Mouse (Mus musculus): Measurements from ENCODE around the gene Npepps. TPM values are rescaled to one million over a fixed set of nuclear protein-coding genes. Genes with fewer than 3 reads are reported as not detected.

Gene Npepps
- total and polyA plus RNA-seq, 3 experiments, result 20.5 to 41.6 TPM; not detected in 1

DNA sequence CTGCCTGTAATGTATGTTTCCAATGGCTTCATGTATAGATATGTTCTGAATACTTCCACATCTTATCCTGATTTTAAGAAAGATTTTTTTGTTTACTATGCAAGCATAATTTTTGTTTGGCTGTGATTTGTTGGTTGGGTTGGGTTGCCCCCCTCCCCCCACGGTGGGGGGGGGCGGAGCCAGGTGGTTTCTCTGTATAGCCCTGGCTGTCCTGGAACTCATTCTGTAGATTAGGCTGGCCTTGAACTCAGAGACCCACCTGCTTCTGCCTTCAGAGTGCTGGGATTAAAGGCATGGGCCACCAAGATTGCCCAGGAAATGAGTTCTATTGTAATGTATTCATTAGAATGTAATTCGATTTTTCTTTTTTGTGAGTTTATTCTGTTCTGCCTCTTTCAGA is 91.2 kb downstream of the Npepps start:
- H3K4me3 ChIP-seq (ENCODE audit: control insufficient read depth in 1 of 2, insufficient read depth in 1 of 2, low read depth in 2 of 2, low read length in 2 of 2), result peak overlapping the region; percentile 14 to 41; a peak in 3 of 4 replicates
- H3K4me1 ChIP-seq (ENCODE audit: control insufficient read depth in 1 of 2, insufficient read depth in 2 of 2, low read length in 2 of 2), result peaks cover 5 to 18% of the 10 kb centered on the region in 2 experiments
- peaks cover 39% of the 10 kb centered on the region for H3K79me2 ChIP-seq (ENCODE audit: control insufficient read depth, insufficient read depth, low read length, poor library complexity)
- no peaks in the 10 kb centered on the region for H3K9me3 ChIP-seq (replicated peaks; ENCODE audit: insufficient read depth, low read length)
- H3K9ac ChIP-seq (ENCODE audit: control insufficient read depth, low read depth, low read length, poor library complexity, severe bottlenecking), result peak overlapping the region; percentile 95
- H3K27ac ChIP-seq (ENCODE audit: control insufficient read depth, low read depth, low read length), result peak overlapping the region; percentile 96
- DNase-seq (ENCODE audit: low read depth, low spot score), result peak; percentile 51
- peaks cover 15 to 34% of the 10 kb centered on the region in 2 experiments for H3K36me3 ChIP-seq (ENCODE audit: control insufficient read depth in 1 of 2, insufficient read depth in 2 of 2, low read length in 2 of 2)
- TF ChIP-seq MXI1 (IDR thresholded peaks at IDR 0.05; ENCODE audit: low read depth, low read length), result peak; percentile 42; the same call in 1 of the 2 replicates
- no peak for TF ChIP-seq RAD21 (IDR thresholded peaks at IDR 0.05; ENCODE audit: low read depth, low read length)
- no peaks in the 10 kb centered on the region for H3K27me3 ChIP-seq (ENCODE audit: control insufficient read depth in 1 of 2, insufficient read depth in 2 of 2, low read length in 2 of 2)

DNA sequence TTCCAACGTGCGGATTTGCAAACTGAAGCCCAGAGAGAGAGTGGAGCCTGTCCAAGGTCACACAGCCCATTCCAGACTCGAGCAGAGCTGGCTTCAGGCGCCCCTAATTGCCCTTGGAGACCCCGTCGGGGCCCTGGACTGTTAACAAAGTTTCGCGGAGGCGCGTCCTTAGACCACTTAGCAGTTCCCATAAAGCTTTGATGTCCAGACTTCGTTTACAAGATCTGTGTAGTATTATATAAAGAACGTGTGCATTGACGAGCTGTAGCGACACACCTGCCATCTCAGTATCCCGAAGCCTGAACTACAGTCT is 91.8 kb downstream of the Npepps start:
- Histone ChIP-seq H3K79me2 (ENCODE audit: control insufficient read depth, insufficient read depth, low read length, poor library complexity) (peaks cover 43% of the 10 kb centered on the region), H3K4me1 (ENCODE audit: control insufficient read depth in 1 of 2, insufficient read depth in 2 of 2, low read length in 2 of 2) (peaks cover 5 to 19% of the 10 kb centered on the region in 2 experiments), H3K9ac (ENCODE audit: control insufficient read depth, low read depth, low read length, poor library complexity, severe bottlenecking) (peak overlapping the region; percentile 95), H3K36me3 (ENCODE audit: control insufficient read depth in 1 of 2, insufficient read depth in 2 of 2, low read length in 2 of 2) (peaks cover 22 to 40% of the 10 kb centered on the region in 2 experiments), H3K27me3 (ENCODE audit: control insufficient read depth in 1 of 2, insufficient read depth in 2 of 2, low read length in 2 of 2) (no peaks in the 10 kb centered on the region), H3K4me3 (ENCODE audit: control insufficient read depth in 1 of 2, insufficient read depth in 1 of 2, low read depth in 2 of 2, low read length in 2 of 2) (peak overlapping the region; percentile 41 to 71), H3K9me3 (replicated peaks; ENCODE audit: insufficient read depth, low read length) (no peaks in the 10 kb centered on the region), H3K27ac (ENCODE audit: control insufficient read depth, low read depth, low read length) (peak overlapping the region; percentile 96)
- DNase-seq (ENCODE audit: low read depth, low spot score), result no peak
- TF ChIP-seq CHD2 (IDR thresholded peaks at IDR 0.05; ENCODE audit: low read length) (no peak), MYC (IDR thresholded peaks at IDR 0.05; ENCODE audit: low read depth, low read length) (peak; percentile 100), ZNF384 (IDR thresholded peaks at IDR 0.05; ENCODE audit: low read depth, low read length) (no peak), E2F4 (IDR thresholded peaks at IDR 0.05; ENCODE audit: borderline replicate concordance, low read depth, low read length) (peak; percentile 45; the same call in 1 of the 2 replicates), SIN3A (IDR thresholded peaks at IDR 0.05; ENCODE audit: low read length) (peak; percentile 93), POLR2A (IDR thresholded peaks at IDR 0.05; ENCODE audit: control insufficient read depth in 1 of 2, insufficient read depth in 1 of 2, low read depth in 1 of 2, low read length in 2 of 2, poor library complexity in 1 of 2) (peak in 1 of 2 experiments; percentile 67; a peak in 2 of 4 replicates), CHD1 (IDR thresholded peaks at IDR 0.05; ENCODE audit: low read depth, low read length) (peak; percentile 67; the same call in 1 of the 2 replicates), NELFE (IDR thresholded peaks at IDR 0.05; ENCODE audit: low read depth, low read length) (peak; percentile 8; the same call in 1 of the 2 replicates), USF1 (IDR thresholded peaks at IDR 0.05; ENCODE audit: low read depth, low read length) (0 out of 2 replicates have a peak, but pooled peaks have one; percentile 88)

DNA sequence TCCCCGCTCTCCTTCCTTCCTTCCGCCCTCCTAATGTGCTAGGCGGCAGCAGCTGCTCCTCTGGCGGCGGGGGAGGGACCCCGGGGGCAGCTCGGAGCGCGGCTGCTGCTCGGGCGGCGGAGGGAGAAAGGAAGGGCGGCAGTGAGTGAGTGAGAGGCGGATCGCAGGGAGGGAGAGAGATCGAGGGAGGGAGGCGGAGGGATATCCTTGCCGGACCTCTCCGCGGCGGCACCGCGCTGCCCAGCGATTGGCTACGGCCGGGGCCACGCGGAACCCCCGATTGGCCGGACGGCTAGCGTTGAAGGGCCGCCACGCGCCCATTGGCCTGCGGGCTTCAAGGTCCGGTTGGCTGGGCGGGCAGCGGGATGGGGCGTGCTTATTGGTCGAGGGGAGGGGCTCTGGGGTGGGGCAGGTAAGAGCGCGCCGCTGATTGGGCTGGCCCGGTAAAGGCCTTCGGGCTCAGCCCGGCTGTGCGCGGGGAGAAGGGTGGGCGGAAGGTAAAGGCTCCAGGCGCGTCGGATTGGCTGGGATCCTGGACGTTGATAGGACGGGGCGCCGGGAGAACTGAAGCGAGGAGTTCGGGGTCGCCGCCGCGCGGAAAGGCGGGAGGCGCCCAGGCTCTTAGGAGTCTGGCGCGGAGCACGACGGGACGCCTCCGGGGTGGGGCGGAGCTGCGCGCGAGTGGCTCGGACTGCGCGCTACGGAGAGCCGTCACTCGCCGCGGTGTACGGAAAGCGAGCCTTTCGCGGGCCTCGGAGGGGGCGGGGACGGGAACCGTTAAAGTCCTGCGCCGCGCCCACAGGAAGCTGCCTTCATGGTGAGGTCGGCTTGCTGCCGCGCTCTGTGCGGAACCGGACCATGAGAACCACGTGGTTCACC is 92.4 kb downstream of the Npepps start, which contains the start of gene Kpnb1:
Kpnb1 (minus strand) TSS at position 118 of the 879 bp plus-strand sequence.
- Histone ChIP-seq H3K79me2 (ENCODE audit: control insufficient read depth, insufficient read depth, low read length, poor library complexity) (peaks cover 49% of the 10 kb centered on the region), H3K9ac (ENCODE audit: control insufficient read depth, low read depth, low read length, poor library complexity, severe bottlenecking) (peak within 1 kb of the TSS; percentile 98), H3K4me3 (ENCODE audit: control insufficient read depth in 1 of 2, insufficient read depth in 1 of 2, low read depth in 2 of 2, low read length in 2 of 2) (peak within 1 kb of the TSS; percentile 88 to 90), H3K27me3 (ENCODE audit: control insufficient read depth in 1 of 2, insufficient read depth in 2 of 2, low read length in 2 of 2) (no peaks in the 10 kb centered on the region), H3K27ac (ENCODE audit: control insufficient read depth, low read depth, low read length) (peak within 1 kb of the TSS; percentile 96), H3K4me1 (ENCODE audit: control insufficient read depth in 1 of 2, insufficient read depth in 2 of 2, low read length in 2 of 2) (peaks cover 5 to 19% of the 10 kb centered on the region in 2 experiments), H3K36me3 (ENCODE audit: control insufficient read depth in 1 of 2, insufficient read depth in 2 of 2, low read length in 2 of 2) (peaks cover 26 to 46% of the 10 kb centered on the region in 2 experiments), H3K9me3 (replicated peaks; ENCODE audit: insufficient read depth, low read length) (no peaks in the 10 kb centered on the region)
- peak; percentile 100 for DNase-seq (ENCODE audit: low read depth, low spot score)
- TF ChIP-seq NRF1 (IDR thresholded peaks at IDR 0.05; ENCODE audit: insufficient read depth, low read depth, low read length, poor library complexity, severe bottlenecking), result peak; percentile 68
- peak; percentile 67; the same call in 1 of the 2 replicates for TF ChIP-seq ETS1 (IDR thresholded peaks at IDR 0.05; ENCODE audit: low read depth, low read length)
- TF ChIP-seq MAZ (IDR thresholded peaks at IDR 0.05; ENCODE audit: low read depth, low read length), result peak; percentile 100
- peak in 1 of 2 experiments; percentile 59; a peak in 2 of 4 replicates for TF ChIP-seq EP300 (IDR thresholded peaks at IDR 0.05; ENCODE audit: low read depth in 1 of 2, low read length in 2 of 2)
- peak; percentile 94 for TF ChIP-seq KAT2A (conservative IDR thresholded peaks at IDR 0.05; ENCODE audit: low read depth, low read length)
- no peak for TF ChIP-seq MAFK (IDR thresholded peaks at IDR 0.05; ENCODE audit: borderline replicate concordance, low read depth, low read length)
- peak; percentile 89 for TF ChIP-seq POLR2AphosphoS2 (IDR thresholded peaks at IDR 0.05; ENCODE audit: low read length)
- no peak for TF ChIP-seq CHD1 (IDR thresholded peaks at IDR 0.05; ENCODE audit: low read depth, low read length)
- peak; percentile 82 for TF ChIP-seq HCFC1 (IDR thresholded peaks at IDR 0.05; ENCODE audit: low read depth, low read length)
- peak; percentile 54 for TF ChIP-seq ZMIZ1 (IDR thresholded peaks at IDR 0.05; ENCODE audit: low read depth, low read length)
- TF ChIP-seq ZNF384 (IDR thresholded peaks at IDR 0.05; ENCODE audit: low read depth, low read length), result no peak
- TF ChIP-seq MYB (IDR thresholded peaks at IDR 0.05; ENCODE audit: low read depth, low read length), result peak; percentile 73; the same call in 1 of the 2 replicates
- peak; percentile 75 for TF ChIP-seq USF1 (IDR thresholded peaks at IDR 0.05; ENCODE audit: low read depth, low read length)
- TF ChIP-seq MAX (IDR thresholded peaks at IDR 0.05; ENCODE audit: low read length), result peak; percentile 100
- no peak; the same call in 1 of the 2 replicates for TF ChIP-seq RCOR1 (IDR thresholded peaks at IDR 0.05; ENCODE audit: low read depth, low read length)
- TF ChIP-seq SIN3A (IDR thresholded peaks at IDR 0.05; ENCODE audit: low read length), result peak; percentile 88

All from MEL (cell line).